Mouse (Mus musculus): ENCODE data around the gene Cacna1f. TPM values are rescaled to one million over a fixed set of nuclear protein-coding genes. Genes with fewer than 3 reads are reported as not detected.
A peak's percentile ranks its signal among the peaks of the same experiment; 100 is the strongest.

Gene Cacna1f
- polyA plus RNA-seq, 1 experiment: not detected

DNA sequence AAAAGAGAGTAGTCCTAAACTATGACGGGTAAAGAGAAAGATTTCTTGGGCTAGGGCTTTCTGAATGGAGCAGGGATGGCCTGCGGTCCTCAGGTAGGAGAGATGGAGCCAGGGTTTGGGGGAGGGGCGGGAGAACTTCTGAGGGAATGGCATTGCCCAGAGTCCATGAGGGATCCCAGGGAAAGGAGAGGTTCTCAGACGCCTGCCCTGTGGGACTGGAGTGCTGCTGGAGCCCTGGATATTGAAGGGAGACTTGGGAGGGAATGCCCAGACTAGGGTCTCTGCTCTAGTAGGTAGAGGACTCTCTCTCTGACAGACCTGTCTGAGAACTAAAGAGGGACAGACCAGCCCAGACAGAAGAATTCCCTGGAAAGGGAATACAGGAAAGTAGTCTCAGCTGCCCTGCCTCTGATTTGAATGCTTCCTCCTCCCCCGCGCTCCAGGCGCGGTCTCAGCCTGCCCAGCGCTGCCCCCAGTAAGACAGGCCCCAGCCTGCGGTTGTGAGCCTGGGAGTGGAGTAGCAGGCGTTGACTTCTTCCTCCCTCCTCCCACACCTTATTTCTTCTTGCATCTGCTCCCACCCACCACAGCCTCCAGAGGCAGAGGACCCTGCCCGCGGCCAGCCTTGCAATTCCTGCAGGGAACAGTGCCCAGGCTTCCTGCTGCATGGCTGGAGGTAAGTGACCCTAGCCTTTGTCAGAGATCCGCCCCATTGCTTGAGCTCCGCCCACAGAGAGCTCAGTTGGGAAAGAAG is 51.3 kb downstream of the Cacna1f start:
- H3K4me3 ChIP-seq (ENCODE audit: insufficient read depth, low read length): peak overlapping the region; percentile 23
- TF ChIP-seq POLR2A (IDR thresholded peaks at IDR 0.05; ENCODE audit: low read depth, low read length) (peak; percentile 59), CTCF (IDR thresholded peaks at IDR 0.05; ENCODE audit: borderline replicate concordance, insufficient read depth, low read length) (no peak)

DNA sequence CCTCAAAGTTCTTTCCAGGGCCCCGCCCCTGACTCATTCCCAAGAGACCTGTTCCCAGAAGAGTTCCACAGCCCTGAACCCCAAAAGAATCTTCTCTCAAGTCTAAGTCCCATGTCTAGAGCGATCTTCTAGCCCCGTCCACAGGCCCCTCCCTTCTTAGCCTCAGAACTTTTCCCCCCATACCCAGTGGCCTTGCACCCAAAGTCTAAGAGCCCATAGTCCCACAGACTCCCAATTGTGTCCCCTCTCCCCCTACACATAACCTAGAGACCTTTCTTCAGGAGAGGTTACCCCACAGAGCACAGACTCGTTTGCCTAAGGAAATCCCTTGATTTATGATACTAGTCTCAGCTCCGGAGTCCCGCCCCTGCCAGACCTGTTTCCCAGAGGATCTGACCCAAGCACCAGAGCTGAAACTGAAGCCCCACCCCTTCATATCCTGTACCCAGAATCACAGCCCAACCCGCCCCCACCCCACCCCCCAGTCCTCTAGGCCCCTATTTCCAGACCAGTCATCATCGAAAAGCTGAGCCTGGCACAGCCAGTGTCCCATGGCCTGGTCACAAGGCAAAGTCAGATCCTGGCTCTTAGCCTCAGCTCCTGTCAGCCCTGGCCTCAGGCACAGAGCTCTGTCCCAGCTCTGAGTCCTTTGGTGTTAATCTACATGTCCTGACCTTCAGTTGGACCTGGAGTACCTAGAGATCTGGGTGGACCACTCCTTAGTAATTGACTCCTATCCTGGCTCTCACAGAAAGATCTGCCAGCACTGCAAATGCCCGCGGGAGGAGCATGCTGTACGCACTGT is 52.1 kb downstream of the Cacna1f start:
- TF ChIP-seq POLR2A (IDR thresholded peaks at IDR 0.05; ENCODE audit: low read depth, low read length) (no peak), CTCF (IDR thresholded peaks at IDR 0.05; ENCODE audit: borderline replicate concordance, insufficient read depth, low read length) (no peak)
- Histone ChIP-seq H3K4me1 (ENCODE audit: control insufficient read depth, insufficient read depth, low read length) (0 out of 2 replicates have a peak, but pooled peaks cover 2% of the 10 kb centered on the region), H3K4me3 (ENCODE audit: insufficient read depth, low read length) (no peak overlapping the region), H3K27ac (ENCODE audit: insufficient read depth, low read length) (no peak overlapping the region)

More for the DNA sequence above, 51.3 kb downstream of the Cacna1f start:
- Histone ChIP-seq H3K27ac (ENCODE audit: insufficient read depth, low read length) (peak overlapping the region; percentile 41), H3K4me1 (ENCODE audit: control insufficient read depth, insufficient read depth, low read length) (0 out of 2 replicates have a peak, but pooled peaks cover 2% of the 10 kb centered on the region)

DNA sequence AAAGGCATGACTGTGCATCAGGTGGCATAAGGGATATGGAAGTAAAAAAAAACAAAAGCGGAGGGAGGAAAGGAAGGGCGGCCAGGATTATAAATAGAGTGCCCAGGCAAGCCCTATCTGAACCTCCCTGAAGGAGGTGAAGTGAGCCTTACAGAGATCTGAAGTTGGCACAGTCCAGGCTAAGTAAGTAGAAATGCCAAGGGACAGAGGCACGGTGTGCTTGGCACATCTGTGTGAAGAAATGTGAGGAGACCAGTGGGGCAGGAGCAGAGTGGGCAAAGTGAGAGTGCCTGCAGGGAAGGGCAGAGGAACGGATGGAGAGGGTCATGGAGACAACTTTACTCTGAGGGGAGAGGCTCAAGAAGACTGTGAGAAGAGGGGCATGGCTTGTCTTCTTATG is 54.2 kb downstream of the Cacna1f start:
- Histone ChIP-seq H3K4me1 (ENCODE audit: control insufficient read depth, insufficient read depth, low read length) (0 out of 2 replicates have a peak, but pooled peaks cover 2% of the 10 kb centered on the region), H3K27ac (ENCODE audit: insufficient read depth, low read length) (no peak overlapping the region), H3K4me3 (ENCODE audit: insufficient read depth, low read length) (no peak overlapping the region)
- TF ChIP-seq CTCF (IDR thresholded peaks at IDR 0.05; ENCODE audit: borderline replicate concordance, insufficient read depth, low read length) (no peak), POLR2A (IDR thresholded peaks at IDR 0.05; ENCODE audit: low read depth, low read length) (no peak)

GRCm38 (mm10) chrX:7662936-7663335 is 56.1 kb downstream of the Cacna1f start:
- H3K4me3 ChIP-seq (ENCODE audit: insufficient read depth, low read length): no peak overlapping the region

GRCm38 (mm10) chrX:7664791-7665190 is 57.9 kb downstream of the Cacna1f start:
- no peak for TF ChIP-seq CTCF (IDR thresholded peaks at IDR 0.05; ENCODE audit: borderline replicate concordance, insufficient read depth, low read length)
- TF ChIP-seq POLR2A (IDR thresholded peaks at IDR 0.05; ENCODE audit: low read depth, low read length): no peak
- H3K4me3 ChIP-seq (ENCODE audit: insufficient read depth, low read length): no peak overlapping the region
- H3K27ac ChIP-seq (ENCODE audit: insufficient read depth, low read length): no peak overlapping the region
- H3K4me1 ChIP-seq (ENCODE audit: control insufficient read depth, insufficient read depth, low read length): peaks cover 2% of the 10 kb centered on the region; the same call in 1 of the 2 replicates

More at GRCm38 (mm10) chrX:7662936-7663335, 56.1 kb downstream of the Cacna1f start:
- no peak overlapping the region for H3K27ac ChIP-seq (ENCODE audit: insufficient read depth, low read length)
- H3K4me1 ChIP-seq (ENCODE audit: control insufficient read depth, insufficient read depth, low read length): 0 out of 2 replicates have a peak, but pooled peaks cover 2% of the 10 kb centered on the region
- no peak for TF ChIP-seq POLR2A (IDR thresholded peaks at IDR 0.05; ENCODE audit: low read depth, low read length)
- no peak for TF ChIP-seq CTCF (IDR thresholded peaks at IDR 0.05; ENCODE audit: borderline replicate concordance, insufficient read depth, low read length)

DNA sequence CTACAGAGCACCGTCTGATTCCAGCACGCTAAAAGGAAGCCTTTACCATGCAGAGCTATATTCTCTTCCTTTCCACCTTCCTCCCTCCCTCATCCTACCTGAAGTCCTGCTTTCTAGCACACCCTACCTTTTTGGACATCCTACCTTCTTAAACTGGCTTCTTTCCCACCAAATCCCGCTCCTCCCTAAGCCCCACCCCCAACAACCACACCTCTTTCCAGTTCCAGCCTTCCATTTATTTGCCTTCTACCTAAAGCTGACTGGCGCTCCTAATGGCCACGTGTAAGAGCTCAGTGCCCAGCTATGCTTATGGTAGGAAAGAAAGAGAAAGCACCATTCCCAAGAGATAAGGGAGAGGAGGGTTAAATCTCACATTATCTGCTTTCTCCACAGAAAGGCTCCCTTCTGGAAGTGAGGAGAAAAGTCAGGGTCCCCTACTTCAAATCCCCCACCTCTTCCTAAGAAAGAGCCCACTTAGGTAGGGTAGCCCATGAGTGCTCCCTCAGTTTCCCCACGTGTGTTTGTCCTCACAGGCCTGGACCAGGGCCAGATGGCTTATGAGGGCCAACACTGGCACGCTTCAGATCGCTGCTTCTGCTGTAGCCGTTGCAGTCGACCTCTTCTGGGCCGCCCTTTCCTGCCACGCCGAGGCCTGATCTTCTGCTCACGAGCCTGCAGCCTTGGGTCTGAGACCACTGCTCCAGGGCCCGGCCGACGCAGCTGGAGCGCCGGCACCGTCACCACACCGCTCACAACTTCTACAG is 59.0 kb downstream of the Cacna1f start:
- H3K4me3 ChIP-seq (ENCODE audit: insufficient read depth, low read length): no peak overlapping the region
- no peak overlapping the region for H3K27ac ChIP-seq (ENCODE audit: insufficient read depth, low read length)
- peaks cover 2% of the 10 kb centered on the region; the same call in 1 of the 2 replicates for H3K4me1 ChIP-seq (ENCODE audit: control insufficient read depth, insufficient read depth, low read length)
- TF ChIP-seq POLR2A (IDR thresholded peaks at IDR 0.05; ENCODE audit: low read depth, low read length) (no peak), CTCF (IDR thresholded peaks at IDR 0.05; ENCODE audit: borderline replicate concordance, insufficient read depth, low read length) (no peak)

DNA sequence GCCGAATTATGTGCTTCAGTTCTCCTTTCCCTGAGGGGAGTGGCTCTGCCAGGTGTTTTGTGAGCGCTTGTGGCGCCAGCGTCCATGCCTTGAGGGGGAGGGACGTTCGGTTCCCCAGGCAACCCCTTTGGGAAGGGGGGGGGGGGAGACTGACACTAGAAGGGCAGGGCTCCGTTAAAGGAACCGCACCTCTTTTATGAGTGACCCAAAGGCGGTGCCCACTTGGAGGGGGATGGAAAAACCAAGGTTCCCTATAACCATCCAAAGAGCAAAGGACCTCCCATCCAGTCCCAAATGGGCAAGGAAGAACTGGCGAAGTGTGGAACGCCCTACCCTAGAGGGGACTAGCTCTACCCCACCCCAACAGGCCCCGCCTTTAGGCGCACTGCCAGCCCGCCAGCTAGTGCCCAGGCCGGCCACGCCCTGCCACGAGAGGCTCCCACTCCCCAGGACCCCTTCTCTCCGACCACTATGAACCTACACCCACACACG is 63.6 kb downstream of the Cacna1f start:
- TF ChIP-seq POLR2A (IDR thresholded peaks at IDR 0.05; ENCODE audit: low read depth, low read length): no peak
- no peak for TF ChIP-seq CTCF (IDR thresholded peaks at IDR 0.05; ENCODE audit: borderline replicate concordance, insufficient read depth, low read length)
- Histone ChIP-seq H3K4me3 (ENCODE audit: insufficient read depth, low read length) (peak overlapping the region; percentile 63), H3K4me1 (ENCODE audit: control insufficient read depth, insufficient read depth, low read length) (peaks cover 2% of the 10 kb centered on the region), H3K27ac (ENCODE audit: insufficient read depth, low read length) (peak overlapping the region; percentile 86)

- Histone ChIP-seq H3K4me3 (ENCODE audit: insufficient read depth, low read length) (peak within 1 kb of the TSS; percentile 63), H3K27ac (ENCODE audit: insufficient read depth, low read length) (peak within 1 kb of the TSS; percentile 86), H3K4me1 (ENCODE audit: control insufficient read depth, insufficient read depth, low read length) (peaks cover 2% of the 10 kb centered on the region)
- TF ChIP-seq CTCF (IDR thresholded peaks at IDR 0.05; ENCODE audit: borderline replicate concordance, insufficient read depth, low read length): no peak
- TF ChIP-seq POLR2A (IDR thresholded peaks at IDR 0.05; ENCODE audit: low read depth, low read length): peak; percentile 40
Observed at GRCm38 (mm10) chrX:7670921-7671623, 64.2 kb downstream of the Cacna1f start, which contains the start of gene Plp2. Gene Plp2, minus strand, starts transcription at chrX:7671390.

Measured in embryonic fibroblast, embryonic 13.5 days (primary cell).